Mouse (Mus musculus) CD4-positive naive resting alpha-beta T cell, adult 57 days (primary cell): ENCODE results near the gene Atoh8. TPM values are rescaled to one million over a fixed set of nuclear protein-coding genes. Genes with fewer than 3 reads are reported as not detected.

Experiments
- total RNA-seq: library from RNA; stranded (reverse); gene quantifications from one replicate; pipeline ENCODE4 v1.2.4, GENCODE M21; 2023

Gene Atoh8
- not detected for total RNA-seq

GRCm38 (mm10) chr6:72235098-72235806 is at the start of gene Atoh8:
TSS of gene Atoh8 (minus strand) at chr6:72235577.

Other genes with a start within 250 kb of the Atoh8 start
- 2.8 TPM for gene St3gal5, start 138.0 kb downstream of the Atoh8 start, total RNA-seq
- not detected for gene Sftpb, start 69.0 kb upstream of the Atoh8 start, total RNA-seq
- gene Usp39, start 109.6 kb upstream of the Atoh8 start, total RNA-seq: 44.4 TPM
- 38.2 TPM for gene 0610030E20Rik, start 111.7 kb upstream of the Atoh8 start, total RNA-seq
- gene Tmem150a, start 119.9 kb upstream of the Atoh8 start, total RNA-seq: 1.0 TPM
- 73.6 TPM for gene Rnf181, start 131.4 kb upstream of the Atoh8 start, total RNA-seq
- gene Vamp5, start 144.9 kb upstream of the Atoh8 start, total RNA-seq: 10.3 TPM
- 70.9 TPM for gene Vamp8, start 155.1 kb upstream of the Atoh8 start, total RNA-seq
- gene Ggcx, start 178.7 kb upstream of the Atoh8 start, total RNA-seq: 10.6 TPM
- 248 TPM for gene Mat2a, start 204.0 kb upstream of the Atoh8 start, total RNA-seq